ENCODE assay signal across 8 mouse cellular contexts in the genomic region with DNA sequence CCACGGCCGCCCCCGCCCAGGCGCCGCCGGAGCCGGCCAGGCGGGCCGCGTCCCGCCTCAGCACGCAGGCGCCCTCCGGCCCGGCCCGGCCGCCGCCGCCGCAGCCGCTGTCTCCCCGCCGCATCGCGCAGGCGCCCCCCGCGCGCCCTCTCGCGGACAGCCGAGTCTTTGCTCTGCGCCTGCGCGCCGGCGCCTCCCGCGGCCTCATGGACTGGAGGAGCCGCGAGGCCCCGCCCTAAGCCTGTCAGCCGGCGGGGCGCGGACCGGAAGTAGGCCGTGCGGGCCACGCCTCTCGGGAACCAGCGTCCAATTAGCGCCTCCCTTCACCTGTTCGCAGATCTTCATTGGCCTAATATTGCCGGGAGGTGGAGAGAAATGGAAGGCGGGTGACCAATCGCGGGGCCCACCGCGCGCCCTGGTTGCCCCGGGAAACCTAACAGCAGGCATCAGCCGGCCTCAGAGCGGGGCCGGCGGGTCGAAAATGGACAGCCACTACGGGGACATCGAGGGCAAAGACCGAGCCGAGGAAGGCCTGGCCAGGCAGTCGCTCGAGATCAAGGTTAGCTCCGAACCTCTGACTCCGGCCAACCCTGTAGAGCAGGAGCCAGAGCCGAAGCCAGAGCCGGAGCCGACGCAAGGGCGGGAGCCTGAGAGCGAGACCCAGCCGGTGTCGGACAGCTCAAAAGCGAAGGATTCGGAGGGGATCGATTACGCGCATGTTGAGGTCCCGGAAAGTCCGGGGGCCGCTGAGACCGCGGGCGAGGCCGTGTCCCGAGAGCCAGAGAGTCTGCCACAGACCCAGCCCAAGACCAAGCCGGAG. TPM values are rescaled to one million over a fixed set of nuclear protein-coding genes. Genes with fewer than 3 reads are reported as not detected.
DNase-seq lines count a peak whose midpoint lies in the region; ATAC-seq lines count a peak whose summit lies in the region.

TSS of gene Tada2b (minus strand) at position 115 of the 820 bp plus-strand sequence.
TSS of gene Ccdc96 (plus strand) at position 418 of the 820 bp plus-strand sequence.

- H3K4me1 ChIP-seq in forebrain, embryonic 14.5 days (ENCODE audit: control insufficient read depth, insufficient read depth, low read length), result peaks cover 22% of the 10 kb centered on the region
- peaks cover 55% of the 10 kb centered on the region for H3K4me1 ChIP-seq in neural tube, embryonic 15.5 days

- no peaks in the 10 kb centered on the region for H3K9me3 ChIP-seq in forebrain, embryonic 14.5 days (replicated peaks; ENCODE audit: control insufficient read depth, low read length)
- no peaks in the 10 kb centered on the region for H3K9me3 ChIP-seq in neural tube, embryonic 15.5 days (replicated peaks)

- ATAC-seq in forebrain, embryonic 14.5 days, result peak; percentile 99
- peak; percentile 99 for ATAC-seq in neural tube, embryonic 15.5 days (ENCODE audit: low FRiP score)

- peak within 1 kb of the TSS; percentile 86 for H3K4me3 ChIP-seq in forebrain, embryonic 14.5 days (ENCODE audit: low read depth, low read length)
- peak within 1 kb of the TSS; percentile 62 for H3K4me3 ChIP-seq in neural tube, embryonic 15.5 days (replicated peaks)

- H3K27ac ChIP-seq in forebrain, embryonic 14.5 days (ENCODE audit: low read depth, low read length), result peak within 1 kb of the TSS; percentile 65; the same call in 1 of the 2 replicates
- H3K27ac ChIP-seq in neural tube, embryonic 15.5 days (replicated peaks), result peak within 1 kb of the TSS; percentile 76

- H3K9ac ChIP-seq in forebrain, embryonic 14.5 days (ENCODE audit: low read length), result peak within 1 kb of the TSS; percentile 91
- peak within 1 kb of the TSS; percentile 67 for H3K9ac ChIP-seq in neural tube, embryonic 15.5 days (replicated peaks)

- peak; percentile 98 for DNase-seq in ES-CJ7 (ENCODE audit: low read depth, low spot score)
- DNase-seq in cerebellum, adult 11 months, result peak; percentile 99
- peak; percentile 99 for DNase-seq in forebrain, embryonic 14.5 days (ENCODE audit: low spot score)
- peak; percentile 99 to 100 for DNase-seq in heart, postnatal 14 days
- DNase-seq in layer of hippocampus, adult 11-12 months (ENCODE audit: low spot score), result peak; percentile 99
- DNase-seq in lung, adult 18-20 months, result peak; percentile 98 to 99
- DNase-seq in testis, postnatal 14 days (ENCODE audit: low spot score), result peak; percentile 99

- under 1% methylated on average over 84 of the region's 97 CpGs for WGBS in forebrain, embryonic 14.5 days
- under 1% methylated on average over 73 of the region's 97 CpGs for WGBS in neural tube, embryonic 15.5 days

- intact Hi-C loops in heart, postnatal 14 days (cut with DNase I), result no loop called here

- peak within 1 kb of the TSS; percentile 98 for H3K4me2 ChIP-seq in forebrain, embryonic 14.5 days (ENCODE audit: low read length)
- H3K4me2 ChIP-seq in neural tube, embryonic 15.5 days, result peak within 1 kb of the TSS; percentile 92

- no peaks in the 10 kb centered on the region for H3K27me3 ChIP-seq in forebrain, embryonic 14.5 days (replicated peaks; ENCODE audit: control insufficient read depth, insufficient read depth, low read length)
- no peaks in the 10 kb centered on the region for H3K27me3 ChIP-seq in neural tube, embryonic 15.5 days (replicated peaks)

- no peaks in the 10 kb centered on the region for H3K36me3 ChIP-seq in forebrain, embryonic 14.5 days (ENCODE audit: control insufficient read depth, insufficient read depth, low read length)
- H3K36me3 ChIP-seq in neural tube, embryonic 15.5 days, result 0 out of 2 replicates have a peak, but pooled peaks cover 3% of the 10 kb centered on the region

RNA-seq across cellular contexts. Expression of gene Tada2b, which starts in this region (rescaled TPM):
- polyA plus RNA-seq in forebrain, embryonic 14.5 days (2014; fragmentation: Nextera tagmentation; extraction: Ambion mirVana), result 4.8 and 5.3 TPM in 2 replicates
- total RNA-seq in heart, postnatal 14 days (2021), result 10 to 100 TPM; 15.7 to 16.0 TPM
- 2.8 and 2.9 TPM in 2 replicates for polyA plus RNA-seq in neural tube, embryonic 15.5 days (2015; fragmentation: Nextera tagmentation; extraction: Ambion mirVana)

RNA-seq across cellular contexts. Expression of gene Ccdc96, which starts in this region (rescaled TPM):
- polyA plus RNA-seq in forebrain, embryonic 14.5 days (2014; fragmentation: Nextera tagmentation; extraction: Ambion mirVana), result 2.5 and 2.8 TPM in 2 replicates
- under 1 TPM; 0.29 to 0.31 TPM for total RNA-seq in heart, postnatal 14 days (2021)
- 2.1 and 3.0 TPM in 2 replicates for polyA plus RNA-seq in neural tube, embryonic 15.5 days (2015; fragmentation: Nextera tagmentation; extraction: Ambion mirVana)

Comparison
In these comparisons a context has a peak if more than half of its experiments do, and no peak if none do; other contexts are left out.
1. Peak in every context shown above with its lines: DNase-seq, ATAC-seq, H3K4me3 ChIP-seq and H3K27ac ChIP-seq.